Mouse (Mus musculus): ENCODE data around the gene Dcaf17.

The Dcaf17 gene

GRCm38 (mm10) chr2:71054716-71055115, 412 bp upstream of the Dcaf17 start:
- DNase-seq (ENCODE audit: low read depth, low spot score), result no peak

GRCm38 (mm10) chr2:71056115-71056835, 1.1 kb downstream of the Dcaf17 start:
- no peak for DNase-seq (ENCODE audit: low read depth, low spot score)

- no peak for DNase-seq (ENCODE audit: low read depth, low spot score)
Observed at GRCm38 (mm10) chr2:71071601-71072000, 16.5 kb downstream of the Dcaf17 start.

- DNase-seq (ENCODE audit: low read depth, low spot score), result no peak
Observed at GRCm38 (mm10) chr2:71073330-71073729, 18.2 kb downstream of the Dcaf17 start.

- no peak for DNase-seq (ENCODE audit: low read depth, low spot score)
Observed at GRCm38 (mm10) chr2:71073828-71074227, 18.7 kb downstream of the Dcaf17 start.

- DNase-seq (ENCODE audit: low read depth, low spot score), result no peak
Observed at GRCm38 (mm10) chr2:71082416-71082815, 27.3 kb downstream of the Dcaf17 start.

GRCm38 (mm10) chr2:71083454-71084193, 28.5 kb downstream of the Dcaf17 start:
- no peak for DNase-seq (ENCODE audit: low read depth, low spot score)

GRCm38 (mm10) chr2:71089766-71090165, 34.6 kb downstream of the Dcaf17 start:
- no peak for DNase-seq (ENCODE audit: low read depth, low spot score)

GRCm38 (mm10) chr2:71090660-71091445, 35.7 kb downstream of the Dcaf17 start:
- DNase-seq (ENCODE audit: low read depth, low spot score), result no peak

- no peak for DNase-seq (ENCODE audit: low read depth, low spot score)
Observed at GRCm38 (mm10) chr2:71096170-71096569, 41.0 kb downstream of the Dcaf17 start.

GRCm38 (mm10) chr2:71102621-71103291, 47.6 kb downstream of the Dcaf17 start:
- no peak for DNase-seq (ENCODE audit: low read depth, low spot score)

GRCm38 (mm10) chr2:71103292-71103680, 48.2 kb downstream of the Dcaf17 start:
- DNase-seq (ENCODE audit: low read depth, low spot score), result no peak

- DNase-seq (ENCODE audit: low read depth, low spot score), result no peak
Observed at GRCm38 (mm10) chr2:71104696-71105095, 49.6 kb downstream of the Dcaf17 start.

GRCm38 (mm10) chr2:71105469-71106215, 50.5 kb downstream of the Dcaf17 start:
- DNase-seq (ENCODE audit: low read depth, low spot score), result no peak

GRCm38 (mm10) chr2:71107225-71107624, 52.1 kb downstream of the Dcaf17 start:
- DNase-seq (ENCODE audit: low read depth, low spot score), result no peak

GRCm38 (mm10) chr2:71108541-71108940, 53.4 kb downstream of the Dcaf17 start:
- DNase-seq (ENCODE audit: low read depth, low spot score), result no peak

- no peak for DNase-seq (ENCODE audit: low read depth, low spot score)
Observed at GRCm38 (mm10) chr2:71113489-71114171, 58.5 kb downstream of the Dcaf17 start.

GRCm38 (mm10) chr2:71116151-71116550, 61.0 kb downstream of the Dcaf17 start:
- DNase-seq (ENCODE audit: low read depth, low spot score), result no peak

GRCm38 (mm10) chr2:71117797-71118708, 62.9 kb downstream of the Dcaf17 start, which contains the start of gene Cybrd1:
TSS of gene Cybrd1 (plus strand) at chr2:71117923.
- DNase-seq (ENCODE audit: low read depth, low spot score), result no peak
